Mouse (Mus musculus): ENCODE results near the gene Il31ra. TPM values are rescaled to one million over a fixed set of nuclear protein-coding genes. Genes with fewer than 3 reads are reported as not detected.

The Il31ra gene
- polyA plus RNA-seq, 1 experiment from 2014 or later, result 0.22 TPM

DNA sequence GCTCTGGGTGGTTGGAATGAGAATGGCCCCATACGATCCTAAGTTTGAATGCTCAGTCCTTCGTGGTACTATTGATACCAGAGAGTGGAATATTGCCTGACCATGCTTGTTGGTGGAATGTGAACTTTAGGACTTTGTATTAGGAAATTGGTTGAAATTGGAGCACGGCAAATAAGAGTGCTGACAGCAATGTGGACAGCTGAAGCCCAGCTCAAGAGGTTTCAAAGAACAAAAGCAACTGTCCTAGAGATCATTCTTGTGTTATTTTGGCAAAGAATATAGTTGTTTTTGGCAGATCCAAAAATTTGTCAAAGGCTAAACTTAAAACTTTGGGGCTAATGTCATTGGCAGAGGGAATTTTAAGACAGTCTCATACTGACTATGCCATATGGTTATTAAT, 14.4 kb upstream of the Il31ra start:
- no peak overlapping the region for H3K27ac ChIP-seq (ENCODE audit: low read length)
- H3K4me2 ChIP-seq (replicated peaks; ENCODE audit: low read depth, low read length), result no peak overlapping the region
- H3K4me3 ChIP-seq (ENCODE audit: low read depth, low read length), result no peak overlapping the region
- no peaks in the 10 kb centered on the region for H3K4me1 ChIP-seq (ENCODE audit: control insufficient read depth, insufficient read depth, low read length)
- H3K9ac ChIP-seq (replicated peaks; ENCODE audit: low read depth, low read length), result no peak overlapping the region
- no peaks in the 10 kb centered on the region for H3K9me3 ChIP-seq (ENCODE audit: control insufficient read depth, low read depth, low read length)
- H3K27me3 ChIP-seq (ENCODE audit: control insufficient read depth, insufficient read depth, low read length), result no peaks in the 10 kb centered on the region
- H3K36me3 ChIP-seq (ENCODE audit: control insufficient read depth, insufficient read depth, low read length), result no peaks in the 10 kb centered on the region
- no peak for ATAC-seq (ENCODE audit: insufficient number of reproducible peaks, insufficient read depth, low FRiP score, low read depth)
- WGBS, result 90% methylated on average over 3 of the region's 3 CpGs

DNA sequence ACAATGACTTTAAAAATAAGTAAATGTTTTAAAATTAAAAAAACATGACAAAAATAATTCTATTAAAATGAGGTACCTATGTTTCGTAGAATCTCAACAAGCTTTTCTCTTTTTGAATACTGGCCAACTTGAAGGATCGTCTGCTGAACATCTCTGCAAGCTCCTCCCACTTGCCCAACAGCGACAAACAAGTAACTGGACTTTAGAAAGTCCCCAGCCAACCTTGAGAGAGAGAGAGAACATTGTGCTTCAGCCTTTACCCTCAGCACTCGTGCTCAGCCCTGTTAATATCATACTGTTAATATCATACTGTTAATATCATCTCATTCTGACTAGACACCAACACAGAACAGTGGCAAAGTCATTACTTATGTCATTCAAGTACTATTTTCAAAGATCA, 10.3 kb upstream of the Il31ra start:
- no peak for ATAC-seq (ENCODE audit: insufficient number of reproducible peaks, insufficient read depth, low FRiP score, low read depth)
- Histone ChIP-seq H3K9me3 (ENCODE audit: control insufficient read depth, low read depth, low read length) (no peaks in the 10 kb centered on the region), H3K4me2 (replicated peaks; ENCODE audit: low read depth, low read length) (no peak overlapping the region), H3K4me3 (ENCODE audit: low read depth, low read length) (no peak overlapping the region), H3K36me3 (ENCODE audit: control insufficient read depth, insufficient read depth, low read length) (no peaks in the 10 kb centered on the region), H3K9ac (replicated peaks; ENCODE audit: low read depth, low read length) (no peak overlapping the region), H3K27me3 (ENCODE audit: control insufficient read depth, insufficient read depth, low read length) (no peaks in the 10 kb centered on the region), H3K4me1 (ENCODE audit: control insufficient read depth, insufficient read depth, low read length) (no peaks in the 10 kb centered on the region), H3K27ac (ENCODE audit: low read length) (no peak overlapping the region)
- WGBS, result 55% methylated on average over 4 of the region's 4 CpGs

DNA sequence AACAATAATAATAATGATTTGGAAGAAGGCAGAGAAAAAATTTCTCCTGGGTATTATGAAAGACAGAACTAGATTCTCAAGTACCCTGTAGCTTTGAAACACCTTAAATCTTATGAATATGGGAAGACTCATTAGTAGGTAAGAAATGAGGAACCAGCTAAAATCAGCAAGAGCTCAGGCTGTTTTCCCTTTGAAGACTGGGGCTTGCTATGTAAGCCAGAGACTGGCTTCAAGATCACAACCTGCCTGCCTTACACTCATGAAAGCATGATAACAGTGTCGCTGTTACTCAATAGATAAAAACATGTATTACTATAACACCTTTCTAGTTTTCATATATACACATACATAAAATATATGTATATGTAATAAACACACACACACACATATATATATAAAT, 9.7 kb upstream of the Il31ra start:
- H3K4me2 ChIP-seq (replicated peaks; ENCODE audit: low read depth, low read length), result no peak overlapping the region
- ATAC-seq (ENCODE audit: insufficient number of reproducible peaks, insufficient read depth, low FRiP score, low read depth), result no peak
- no peak overlapping the region for H3K4me3 ChIP-seq (ENCODE audit: low read depth, low read length)
- H3K4me1 ChIP-seq (ENCODE audit: control insufficient read depth, insufficient read depth, low read length), result no peaks in the 10 kb centered on the region
- H3K27ac ChIP-seq (ENCODE audit: low read length), result no peak overlapping the region
- H3K36me3 ChIP-seq (ENCODE audit: control insufficient read depth, insufficient read depth, low read length), result no peaks in the 10 kb centered on the region
- 95% methylated on average over 1 of the region's 1 CpGs for WGBS
- H3K27me3 ChIP-seq (ENCODE audit: control insufficient read depth, insufficient read depth, low read length), result no peaks in the 10 kb centered on the region
- no peaks in the 10 kb centered on the region for H3K9me3 ChIP-seq (ENCODE audit: control insufficient read depth, low read depth, low read length)
- H3K9ac ChIP-seq (replicated peaks; ENCODE audit: low read depth, low read length), result no peak overlapping the region

DNA sequence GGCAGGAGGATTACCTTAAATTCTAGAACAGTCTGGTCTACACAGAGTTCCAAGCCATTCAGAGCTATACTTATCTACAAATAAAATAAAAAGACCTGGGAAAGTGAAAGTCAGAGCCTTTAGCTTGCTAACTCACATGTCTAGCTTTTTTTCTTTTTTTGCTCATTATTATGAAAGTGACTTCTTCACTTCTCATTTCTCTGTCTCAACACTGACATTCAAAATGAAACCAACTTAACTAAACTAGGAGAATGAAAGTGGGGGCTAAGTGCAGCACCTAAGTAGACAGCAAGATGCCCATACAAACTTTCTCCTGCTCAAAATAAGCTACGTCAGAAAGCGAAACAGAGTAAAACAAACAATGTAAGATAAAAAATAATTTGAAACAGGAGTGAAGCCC, 8.4 kb upstream of the Il31ra start:
- no peak overlapping the region for H3K4me3 ChIP-seq (ENCODE audit: low read depth, low read length)
- no peaks in the 10 kb centered on the region for H3K27me3 ChIP-seq (ENCODE audit: control insufficient read depth, insufficient read depth, low read length)
- no peak for ATAC-seq (ENCODE audit: insufficient number of reproducible peaks, insufficient read depth, low FRiP score, low read depth)
- no peak overlapping the region for H3K4me2 ChIP-seq (replicated peaks; ENCODE audit: low read depth, low read length)
- H3K9me3 ChIP-seq (ENCODE audit: control insufficient read depth, low read depth, low read length), result no peaks in the 10 kb centered on the region
- no peak overlapping the region for H3K9ac ChIP-seq (replicated peaks; ENCODE audit: low read depth, low read length)
- no peaks in the 10 kb centered on the region for H3K36me3 ChIP-seq (ENCODE audit: control insufficient read depth, insufficient read depth, low read length)
- no peaks in the 10 kb centered on the region for H3K4me1 ChIP-seq (ENCODE audit: control insufficient read depth, insufficient read depth, low read length)
- H3K27ac ChIP-seq (ENCODE audit: low read length), result no peak overlapping the region
- WGBS, result 76% methylated on average over 2 of the region's 2 CpGs

DNA sequence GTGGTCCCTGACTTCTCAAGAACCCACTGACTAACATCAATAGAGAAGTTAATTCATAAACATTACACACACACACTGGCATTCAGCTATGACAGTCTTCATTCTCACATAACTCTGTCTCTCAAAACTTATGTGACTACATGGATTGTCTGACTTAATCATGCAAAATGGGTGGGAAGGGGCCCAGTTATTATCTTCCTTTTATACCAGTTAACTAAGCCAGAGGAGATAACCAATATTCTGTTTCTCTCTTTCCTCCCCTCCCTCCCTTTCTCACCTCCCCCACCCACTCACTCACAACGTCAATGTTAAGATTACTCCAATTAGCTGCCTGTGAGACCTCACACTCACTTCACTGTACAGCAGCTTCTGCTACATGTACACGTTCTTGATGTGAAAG, 3.9 kb downstream of the Il31ra start:
- no peak overlapping the region for H3K4me3 ChIP-seq (ENCODE audit: low read depth, low read length)
- H3K4me1 ChIP-seq (ENCODE audit: control insufficient read depth, insufficient read depth, low read length), result no peaks in the 10 kb centered on the region
- H3K9ac ChIP-seq (replicated peaks; ENCODE audit: low read depth, low read length), result no peak overlapping the region
- H3K9me3 ChIP-seq (ENCODE audit: control insufficient read depth, low read depth, low read length), result no peaks in the 10 kb centered on the region
- no peak for ATAC-seq (ENCODE audit: insufficient number of reproducible peaks, insufficient read depth, low FRiP score, low read depth)
- no peaks in the 10 kb centered on the region for H3K27me3 ChIP-seq (ENCODE audit: control insufficient read depth, insufficient read depth, low read length)
- no peak overlapping the region for H3K27ac ChIP-seq (ENCODE audit: low read length)
- no peaks in the 10 kb centered on the region for H3K36me3 ChIP-seq (ENCODE audit: control insufficient read depth, insufficient read depth, low read length)
- 31% methylated on average over 2 of the region's 2 CpGs for WGBS
- no peak overlapping the region for H3K4me2 ChIP-seq (replicated peaks; ENCODE audit: low read depth, low read length)

DNA sequence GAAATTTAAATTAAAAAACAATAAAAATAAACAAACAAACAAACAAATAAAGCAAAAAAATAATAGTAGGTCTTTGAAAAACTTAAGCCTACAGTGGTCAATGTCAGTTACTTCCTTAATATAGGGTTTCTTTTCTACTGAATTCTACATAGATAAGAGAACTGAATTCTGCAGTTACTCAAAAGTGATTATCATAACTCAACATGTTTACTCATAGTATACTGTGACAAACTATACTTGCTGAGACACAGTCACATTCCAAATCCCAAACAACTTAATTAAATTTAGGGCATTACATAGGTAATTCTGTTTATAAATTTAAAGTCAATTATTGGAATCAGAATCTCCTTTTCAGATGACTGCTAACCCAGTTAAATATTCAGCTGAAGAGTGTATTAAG, 4.5 kb downstream of the Il31ra start:
- Histone ChIP-seq H3K4me3 (ENCODE audit: low read depth, low read length) (no peak overlapping the region), H3K27ac (ENCODE audit: low read length) (no peak overlapping the region), H3K4me2 (replicated peaks; ENCODE audit: low read depth, low read length) (no peak overlapping the region), H3K4me1 (ENCODE audit: control insufficient read depth, insufficient read depth, low read length) (no peaks in the 10 kb centered on the region), H3K36me3 (ENCODE audit: control insufficient read depth, insufficient read depth, low read length) (no peaks in the 10 kb centered on the region), H3K9me3 (ENCODE audit: control insufficient read depth, low read depth, low read length) (no peaks in the 10 kb centered on the region), H3K27me3 (ENCODE audit: control insufficient read depth, insufficient read depth, low read length) (no peaks in the 10 kb centered on the region), H3K9ac (replicated peaks; ENCODE audit: low read depth, low read length) (no peak overlapping the region)
- no peak for ATAC-seq (ENCODE audit: insufficient number of reproducible peaks, insufficient read depth, low FRiP score, low read depth)

DNA sequence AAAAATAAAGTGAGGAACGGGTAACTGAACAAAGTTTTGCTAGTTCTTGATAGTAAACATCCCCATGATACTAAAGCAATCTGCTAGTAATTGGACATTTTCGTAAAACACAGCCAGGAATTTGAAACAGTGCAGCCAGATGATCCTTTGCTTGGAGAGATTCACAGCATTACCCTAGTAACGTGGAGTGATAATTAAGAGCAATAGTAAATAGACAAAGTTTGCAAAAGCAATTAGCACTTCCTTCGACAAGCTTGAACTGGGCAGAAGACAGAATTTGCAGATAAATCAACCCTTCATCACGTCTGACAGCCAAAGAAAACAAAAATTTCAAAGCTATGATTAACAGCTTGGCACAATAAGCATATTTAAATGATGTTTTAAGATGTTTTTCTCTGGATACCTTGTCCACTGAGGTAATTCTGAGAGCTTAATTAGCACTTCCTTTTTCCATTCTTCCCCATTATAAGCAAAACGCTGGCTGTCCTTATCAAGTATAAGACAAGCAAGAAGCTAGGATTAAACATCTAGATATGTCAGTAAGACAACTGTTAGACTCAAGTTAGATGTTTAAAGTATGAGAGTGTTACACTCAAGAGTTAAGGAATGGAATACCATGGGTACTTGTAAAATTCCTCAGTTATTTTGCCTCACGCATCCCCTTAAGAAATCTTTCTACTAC, 9.5 kb downstream of the Il31ra start:
- Histone ChIP-seq H3K4me1 (ENCODE audit: control insufficient read depth, insufficient read depth, low read length) (no peaks in the 10 kb centered on the region), H3K27ac (ENCODE audit: low read length) (no peak overlapping the region), H3K4me3 (ENCODE audit: low read depth, low read length) (no peak overlapping the region), H3K9ac (replicated peaks; ENCODE audit: low read depth, low read length) (no peak overlapping the region), H3K27me3 (ENCODE audit: control insufficient read depth, insufficient read depth, low read length) (no peaks in the 10 kb centered on the region), H3K36me3 (ENCODE audit: control insufficient read depth, insufficient read depth, low read length) (no peaks in the 10 kb centered on the region), H3K9me3 (ENCODE audit: control insufficient read depth, low read depth, low read length) (no peaks in the 10 kb centered on the region), H3K4me2 (replicated peaks; ENCODE audit: low read depth, low read length) (no peak overlapping the region)
- no peak for ATAC-seq (ENCODE audit: insufficient number of reproducible peaks, insufficient read depth, low FRiP score, low read depth)
- 46% methylated on average over 7 of the region's 7 CpGs for WGBS

DNA sequence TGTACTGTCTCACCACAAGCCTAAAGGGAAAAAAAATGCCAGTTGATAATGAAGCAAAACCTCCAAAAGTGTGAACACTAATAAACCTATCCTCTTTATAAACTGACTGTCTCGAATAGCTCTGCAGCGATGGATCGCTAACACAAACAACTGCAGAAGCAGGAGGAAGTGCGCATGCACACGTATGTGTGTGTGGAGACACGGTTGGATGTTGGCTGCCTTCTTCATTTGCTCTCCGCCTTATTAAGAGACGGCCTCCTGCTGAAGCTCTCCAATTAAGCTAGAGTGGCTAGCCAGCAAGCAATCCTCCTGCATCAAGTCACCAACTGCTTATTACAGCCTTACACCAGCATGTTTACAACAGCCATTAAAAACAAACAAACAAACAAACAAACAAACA, 11.9 kb downstream of the Il31ra start:
- ATAC-seq (ENCODE audit: insufficient number of reproducible peaks, insufficient read depth, low FRiP score, low read depth), result no peak
- no peak overlapping the region for H3K4me2 ChIP-seq (replicated peaks; ENCODE audit: low read depth, low read length)
- H3K9me3 ChIP-seq (ENCODE audit: control insufficient read depth, low read depth, low read length), result no peaks in the 10 kb centered on the region
- H3K9ac ChIP-seq (replicated peaks; ENCODE audit: low read depth, low read length), result no peak overlapping the region
- WGBS, result 80% methylated on average over 8 of the region's 8 CpGs
- no peaks in the 10 kb centered on the region for H3K27me3 ChIP-seq (ENCODE audit: control insufficient read depth, insufficient read depth, low read length)
- H3K36me3 ChIP-seq (ENCODE audit: control insufficient read depth, insufficient read depth, low read length), result no peaks in the 10 kb centered on the region
- no peak overlapping the region for H3K4me3 ChIP-seq (ENCODE audit: low read depth, low read length)
- no peak overlapping the region for H3K27ac ChIP-seq (ENCODE audit: low read length)
- H3K4me1 ChIP-seq (ENCODE audit: control insufficient read depth, insufficient read depth, low read length), result no peaks in the 10 kb centered on the region

DNA sequence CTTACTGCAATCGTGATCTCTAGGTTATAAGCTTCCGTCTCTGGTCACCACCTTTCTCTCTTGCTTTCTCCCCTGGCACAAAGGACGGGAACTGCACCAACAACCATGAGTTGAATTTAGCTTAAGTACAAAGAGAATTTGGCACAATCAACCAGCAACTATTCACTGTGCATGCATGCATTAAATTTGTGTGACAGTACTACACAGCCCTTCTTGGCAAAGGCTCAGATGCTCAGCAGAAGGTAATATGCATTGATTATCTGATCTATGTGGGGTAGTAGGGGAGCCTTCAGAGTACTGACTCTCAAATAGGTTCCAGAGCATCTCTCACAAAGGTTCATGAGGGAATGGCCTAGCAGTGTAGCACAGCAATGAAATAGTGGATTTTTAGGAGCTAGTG, 12.4 kb downstream of the Il31ra start:
- Histone ChIP-seq H3K4me2 (replicated peaks; ENCODE audit: low read depth, low read length) (no peak overlapping the region), H3K9me3 (ENCODE audit: control insufficient read depth, low read depth, low read length) (no peaks in the 10 kb centered on the region), H3K4me3 (ENCODE audit: low read depth, low read length) (no peak overlapping the region), H3K27ac (ENCODE audit: low read length) (no peak overlapping the region), H3K27me3 (ENCODE audit: control insufficient read depth, insufficient read depth, low read length) (no peaks in the 10 kb centered on the region), H3K9ac (replicated peaks; ENCODE audit: low read depth, low read length) (no peak overlapping the region), H3K4me1 (ENCODE audit: control insufficient read depth, insufficient read depth, low read length) (no peaks in the 10 kb centered on the region), H3K36me3 (ENCODE audit: control insufficient read depth, insufficient read depth, low read length) (no peaks in the 10 kb centered on the region)
- no peak for ATAC-seq (ENCODE audit: insufficient number of reproducible peaks, insufficient read depth, low FRiP score, low read depth)
- WGBS, result 93% methylated on average over 3 of the region's 3 CpGs

Data from stomach, embryonic 14.5 days (tissue).